Mouse (Mus musculus) G1E (cell line): ENCODE measurements around the gene Irs3.

Experiments used
- CTCF ChIP-seq: IDR thresholded peaks from 2 replicates; pipeline ENCODE4 v1.5.1; 2012; ENCODE audit warnings: low read depth, low read length, inconsistent platforms, mixed read lengths
- GATA1 ChIP-seq: IDR thresholded peaks from 2 replicates; pipeline ENCODE4 v1.6.1; 2012; ENCODE audit warnings: borderline replicate concordance, low read length, inconsistent platforms, mixed read lengths
- POLR2AphosphoS5 ChIP-seq: IDR thresholded peaks from 2 replicates; pipeline ENCODE4 v1.6.1; 2012; ENCODE audit warnings: low read depth, low read length, inconsistent platforms; ENCODE audit not compliant: insufficient replicate concordance

GRCm38 (mm10) chr5:137623937-137624530 lies 21.5 kb downstream of the Irs3 start:
- TF ChIP-seq CTCF (no peak), POLR2AphosphoS5 (no peak), GATA1 (no peak)
